Mouse (Mus musculus): ENCODE data around the gene Pde11a.

DNA sequence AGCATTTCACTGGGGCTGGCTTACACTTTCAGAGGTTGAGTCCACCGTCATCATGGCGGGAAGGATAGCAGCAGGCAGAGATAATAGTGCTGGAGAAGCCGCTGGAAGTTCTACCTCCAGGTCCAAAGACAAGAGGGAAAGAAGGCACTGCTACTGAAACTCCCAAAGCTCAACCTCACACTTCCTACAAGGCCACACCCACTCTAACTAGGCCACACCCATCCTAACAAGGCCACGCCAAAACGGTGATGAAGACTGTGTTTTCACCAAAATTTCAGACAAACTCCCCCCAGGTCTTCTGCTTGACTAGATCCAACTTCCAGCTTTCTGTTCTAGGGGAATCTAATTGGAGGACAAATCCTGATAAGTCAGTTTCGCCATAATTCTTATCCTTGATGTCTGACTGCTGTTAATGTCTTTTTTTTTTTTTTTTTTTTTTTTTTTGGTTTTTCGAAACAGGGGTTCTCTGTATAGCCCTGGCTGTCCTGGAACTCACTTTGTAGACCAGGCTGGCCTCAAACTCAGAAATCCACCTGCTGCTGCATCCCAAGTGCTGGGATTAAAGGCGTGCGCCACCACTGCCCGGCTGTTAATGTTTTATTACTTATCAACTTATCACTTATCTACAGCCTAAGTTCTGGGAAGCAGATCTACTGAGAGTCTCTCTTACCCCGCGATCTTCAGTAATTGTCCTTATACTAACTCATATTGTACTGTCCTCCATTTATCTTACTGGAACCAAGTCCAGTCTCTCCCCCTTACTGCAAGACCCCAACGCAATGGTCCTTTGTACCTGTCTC, 30.5 kb upstream of the Pde11a start:
- no peak for TF ChIP-seq CTCF (IDR thresholded peaks at IDR 0.05; ENCODE audit: low read depth, low read length)
- no peak for TF ChIP-seq POLR2A (IDR thresholded peaks at IDR 0.05; ENCODE audit: extremely low read depth, insufficient read depth, low read length)
